In the genomic region with DNA sequence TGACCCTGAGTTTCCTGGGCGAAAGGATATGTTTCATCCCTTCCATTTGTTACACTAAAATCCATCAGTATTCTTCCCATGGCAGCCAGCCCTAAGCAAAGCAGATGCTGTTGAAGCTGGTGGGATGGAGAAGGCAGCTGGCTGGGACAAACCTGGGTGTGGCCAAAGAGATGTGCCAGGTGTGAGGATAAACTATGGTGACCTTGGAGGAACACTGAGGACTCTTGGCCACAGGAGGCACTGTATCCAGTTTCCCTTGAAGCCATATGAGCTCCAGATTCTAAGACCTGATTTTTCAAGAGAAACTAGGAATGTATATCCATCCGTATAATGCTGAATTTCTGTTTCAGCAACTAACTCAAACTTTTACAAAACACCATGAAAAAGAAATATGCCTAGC, we compare ENCODE assay signal across 30 mouse cellular contexts. TPM values are rescaled to one million over a fixed set of nuclear protein-coding genes. Genes with fewer than 3 reads are reported as not detected.
"Had no signal": no experiment of that assay in that cellular context is flagged by ENCODE, and none has a peak within 500 bp of the region (broad histone marks: within the 10 kb centered on the region; RNA-seq: fewer than 3 reads in every experiment).

No protein-coding gene starts in this region.

- H3K4me1 ChIP-seq: limb, embryonic 13.5 days; limb, embryonic 15.5 days; liver, embryonic 12.5 days; liver, embryonic 13.5 days; liver, embryonic 15.5 days; megakaryocyte, embryonic 14.5 days; midbrain, embryonic 10.5 days; midbrain, embryonic 12.5 days; midbrain, embryonic 13.5 days; midbrain, embryonic 15.5 days had no signal

- H3K4me2 ChIP-seq: limb, embryonic 12.5 days; limb, embryonic 13.5 days; limb, embryonic 15.5 days; liver, embryonic 11.5 days; liver, embryonic 12.5 days; liver, embryonic 13.5 days; liver, embryonic 15.5 days; lung, embryonic 14.5 days; lung, embryonic 15.5 days; midbrain, embryonic 11.5 days; midbrain, embryonic 12.5 days; midbrain, embryonic 13.5 days; midbrain, embryonic 15.5 days had no signal

- H3K9me3 ChIP-seq: limb, embryonic 10.5 days; limb, embryonic 12.5 days; limb, embryonic 13.5 days; limb, embryonic 15.5 days; liver, embryonic 12.5 days; liver, embryonic 13.5 days; liver, embryonic 15.5 days; lung, embryonic 15.5 days; midbrain, embryonic 10.5 days; midbrain, embryonic 12.5 days; midbrain, embryonic 13.5 days; midbrain, embryonic 15.5 days had no signal

- H3K36me3 ChIP-seq: limb, embryonic 10.5 days; limb, embryonic 12.5 days; limb, embryonic 13.5 days; limb, embryonic 15.5 days; liver, embryonic 12.5 days; liver, embryonic 13.5 days; liver, embryonic 15.5 days; lung, embryonic 15.5 days; midbrain, embryonic 10.5 days; midbrain, embryonic 12.5 days; midbrain, embryonic 13.5 days; midbrain, embryonic 15.5 days had no signal

- H3K27ac ChIP-seq: limb, embryonic 10.5 days; limb, embryonic 12.5 days; limb, embryonic 13.5 days; limb, embryonic 15.5 days; liver, embryonic 12.5 days; liver, embryonic 13.5 days; liver, embryonic 14.5 days; liver, embryonic 15.5 days; lung, embryonic 15.5 days; macrophage; midbrain, embryonic 10.5 days; midbrain, embryonic 12.5 days; midbrain, embryonic 13.5 days; midbrain, embryonic 15.5 days had no signal

- H3K27me3 ChIP-seq: limb, embryonic 12.5 days; limb, embryonic 13.5 days; limb, embryonic 15.5 days; liver, embryonic 12.5 days; liver, embryonic 13.5 days; liver, embryonic 15.5 days; lung, embryonic 15.5 days; megakaryocyte, embryonic 14.5 days; midbrain, embryonic 12.5 days; midbrain, embryonic 13.5 days; midbrain, embryonic 15.5 days had no signal

- ATAC-seq: liver, embryonic 12.5 days; lung, postnatal 0 days; midbrain, embryonic 13.5 days; midbrain, embryonic 15.5 days; midbrain, embryonic 16.5 days had no signal

- H3K9ac ChIP-seq: limb, embryonic 12.5 days; limb, embryonic 13.5 days; limb, embryonic 15.5 days; liver, embryonic 12.5 days; liver, embryonic 13.5 days; liver, embryonic 14.5 days; liver, embryonic 15.5 days; lung, embryonic 14.5 days; lung, embryonic 15.5 days; midbrain, embryonic 12.5 days; midbrain, embryonic 13.5 days; midbrain, embryonic 15.5 days had no signal

- DNase-seq: left cerebral cortex, postnatal 4 days; liver; liver, embryonic 13.5 days; lung, adult 18-20 months; lung, adult 2 months; lung, embryonic 14.5 days; lung, postnatal 10 days; lung, postnatal 14 days; lung, postnatal 36 days; lung, postnatal 4 days; midbrain, embryonic 14.5 days had no signal

- H3K4me3 ChIP-seq: limb, embryonic 10.5 days; limb, embryonic 12.5 days; limb, embryonic 13.5 days; limb, embryonic 15.5 days; liver, embryonic 12.5 days; liver, embryonic 13.5 days; liver, embryonic 15.5 days; lung, embryonic 15.5 days; megakaryocyte, embryonic 14.5 days; midbrain, embryonic 10.5 days; midbrain, embryonic 12.5 days; midbrain, embryonic 13.5 days; midbrain, embryonic 15.5 days; myocyte had no signal

RNA-seq across cellular contexts. Expression of a gene that starts 34.2 kb away (rescaled TPM):
- polyA plus RNA-seq: macrophage had no signal
